Mouse (Mus musculus): ENCODE measurements around the gene Als2cr12. TPM values are rescaled to one million over a fixed set of nuclear protein-coding genes. Genes with fewer than 3 reads are reported as not detected.

Als2cr12 gene
- polyA plus RNA-seq, 1 experiment from 2014 or later, result not detected

GRCm38 (mm10) chr1:58722115-58722938, 26.5 kb upstream of the Als2cr12 start:
- Histone ChIP-seq H3K4me1 (replicated peaks; ENCODE audit: control insufficient read depth, insufficient read depth, low read length) (no peaks in the 10 kb centered on the region), H3K4me2 (replicated peaks) (no peak overlapping the region), H3K27ac (no peak overlapping the region), H3K36me3 (replicated peaks; ENCODE audit: control insufficient read depth, insufficient read depth) (0 out of 2 replicates have a peak, but pooled peaks cover 4% of the 10 kb centered on the region), H3K9ac (no peak overlapping the region), H3K9me3 (ENCODE audit: control insufficient read depth, low read length) (no peaks in the 10 kb centered on the region), H3K4me3 (replicated peaks; ENCODE audit: low read length) (no peak overlapping the region), H3K27me3 (ENCODE audit: control insufficient read depth, insufficient read depth, low read length) (no peaks in the 10 kb centered on the region)
- DNase-seq (ENCODE audit: low spot score), result no peak
- 92% methylated on average over 11 of the region's 11 CpGs for WGBS
- ATAC-seq (ENCODE audit: low FRiP score), result no peak

DNA sequence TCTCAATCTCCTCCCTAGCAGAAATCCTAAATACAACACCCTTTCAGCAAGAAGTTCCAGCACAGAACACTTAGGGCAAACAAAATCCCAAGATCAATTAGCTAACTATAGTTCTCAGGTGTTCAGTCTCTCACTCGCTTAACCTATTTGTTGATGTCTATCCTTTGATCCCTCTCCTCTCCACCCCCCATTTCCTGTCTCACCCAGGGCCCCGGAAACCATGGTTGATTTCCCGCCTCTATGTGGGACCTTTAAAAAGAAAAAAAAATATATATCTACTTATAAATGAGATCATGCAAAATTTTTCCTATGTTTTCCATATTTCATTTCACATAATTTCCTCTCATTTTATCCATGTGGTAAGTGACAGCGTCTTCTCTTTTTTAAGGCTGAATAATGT, 25.2 kb upstream of the Als2cr12 start:
- Histone ChIP-seq H3K27me3 (ENCODE audit: control insufficient read depth, insufficient read depth, low read length) (no peaks in the 10 kb centered on the region), H3K4me3 (replicated peaks; ENCODE audit: low read length) (no peak overlapping the region), H3K9me3 (ENCODE audit: control insufficient read depth, low read length) (no peaks in the 10 kb centered on the region), H3K4me1 (replicated peaks; ENCODE audit: control insufficient read depth, insufficient read depth, low read length) (no peaks in the 10 kb centered on the region), H3K4me2 (replicated peaks) (no peak overlapping the region), H3K27ac (no peak overlapping the region), H3K36me3 (replicated peaks; ENCODE audit: control insufficient read depth, insufficient read depth) (no peaks in the 10 kb centered on the region), H3K9ac (no peak overlapping the region)
- DNase-seq (ENCODE audit: low spot score), result no peak
- ATAC-seq (ENCODE audit: low FRiP score), result no peak
- WGBS, result 87% methylated on average over 4 of the region's 4 CpGs

GRCm38 (mm10) chr1:58720090-58720489, 24.3 kb upstream of the Als2cr12 start:
- 95% methylated on average over 8 of the region's 8 CpGs for WGBS
- Histone ChIP-seq H3K9me3 (ENCODE audit: control insufficient read depth, low read length) (no peaks in the 10 kb centered on the region), H3K4me3 (replicated peaks; ENCODE audit: low read length) (no peak overlapping the region), H3K27me3 (ENCODE audit: control insufficient read depth, insufficient read depth, low read length) (no peaks in the 10 kb centered on the region), H3K9ac (no peak overlapping the region), H3K4me1 (replicated peaks; ENCODE audit: control insufficient read depth, insufficient read depth, low read length) (no peaks in the 10 kb centered on the region), H3K27ac (no peak overlapping the region), H3K4me2 (replicated peaks) (no peak overlapping the region), H3K36me3 (replicated peaks; ENCODE audit: control insufficient read depth, insufficient read depth) (no peaks in the 10 kb centered on the region)
- no peak for DNase-seq (ENCODE audit: low spot score)
- no peak for ATAC-seq (ENCODE audit: low FRiP score)

DNA sequence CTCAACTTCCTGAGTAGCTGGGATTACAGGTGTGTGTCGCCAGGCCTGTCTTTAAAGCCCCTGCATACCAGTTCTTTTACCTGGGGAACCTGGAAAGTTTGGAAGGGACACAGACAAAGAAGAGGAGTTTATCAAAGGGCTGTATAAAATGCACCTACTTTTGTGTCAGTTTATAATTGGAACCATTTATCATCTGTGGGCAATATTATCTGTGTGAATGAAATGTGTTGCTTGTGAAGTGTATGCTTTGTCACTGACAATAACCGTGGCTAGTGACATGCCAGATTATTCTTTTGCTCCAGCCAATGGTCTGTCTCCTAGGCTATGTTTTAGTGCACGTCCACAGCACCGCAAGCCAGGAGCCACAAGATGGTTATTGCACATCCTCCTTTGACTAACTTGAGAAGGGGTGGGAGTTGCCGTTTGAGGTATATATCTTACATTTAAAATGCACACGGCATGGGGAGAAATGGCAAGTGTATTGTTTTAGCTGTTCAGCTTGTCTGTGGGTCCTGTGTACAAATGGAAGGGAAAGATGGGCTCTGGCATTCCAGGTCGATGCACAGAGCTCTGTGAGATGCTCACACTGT, 23.7 kb upstream of the Als2cr12 start:
- H3K36me3 ChIP-seq (replicated peaks; ENCODE audit: control insufficient read depth, insufficient read depth), result no peaks in the 10 kb centered on the region
- H3K4me3 ChIP-seq (replicated peaks; ENCODE audit: low read length), result no peak overlapping the region

GRCm38 (mm10) chr1:58717589-58718270, 21.9 kb upstream of the Als2cr12 start:
- 96% methylated on average over 8 of the region's 8 CpGs for WGBS
- H3K4me3 ChIP-seq (replicated peaks; ENCODE audit: low read length), result no peak overlapping the region

More for the DNA sequence above, 23.7 kb upstream of the Als2cr12 start:
- no peak for DNase-seq (ENCODE audit: low spot score)
- Histone ChIP-seq H3K4me1 (replicated peaks; ENCODE audit: control insufficient read depth, insufficient read depth, low read length) (no peaks in the 10 kb centered on the region), H3K9ac (no peak overlapping the region), H3K27me3 (ENCODE audit: control insufficient read depth, insufficient read depth, low read length) (no peaks in the 10 kb centered on the region), H3K27ac (no peak overlapping the region), H3K9me3 (ENCODE audit: control insufficient read depth, low read length) (no peaks in the 10 kb centered on the region), H3K4me2 (replicated peaks) (no peak overlapping the region)
- 87% methylated on average over 7 of the region's 7 CpGs for WGBS
- no peak for ATAC-seq (ENCODE audit: low FRiP score)

GRCm38 (mm10) chr1:58716883-58717220, 21.1 kb upstream of the Als2cr12 start:
- no peak overlapping the region for H3K4me3 ChIP-seq (replicated peaks; ENCODE audit: low read length)
- H3K9ac ChIP-seq, result no peak overlapping the region
- no peak for DNase-seq (ENCODE audit: low spot score)
- no peak overlapping the region for H3K27ac ChIP-seq
- no peaks in the 10 kb centered on the region for H3K36me3 ChIP-seq (replicated peaks; ENCODE audit: control insufficient read depth, insufficient read depth)
- 94% methylated on average over 4 of the region's 4 CpGs for WGBS
- H3K4me2 ChIP-seq (replicated peaks), result no peak overlapping the region
- H3K27me3 ChIP-seq (ENCODE audit: control insufficient read depth, insufficient read depth, low read length), result no peaks in the 10 kb centered on the region
- no peak for ATAC-seq (ENCODE audit: low FRiP score)
- no peaks in the 10 kb centered on the region for H3K9me3 ChIP-seq (ENCODE audit: control insufficient read depth, low read length)
- H3K4me1 ChIP-seq (replicated peaks; ENCODE audit: control insufficient read depth, insufficient read depth, low read length), result peaks cover 8% of the 10 kb centered on the region; the same call in 1 of the 2 replicates

More at GRCm38 (mm10) chr1:58717589-58718270, 21.9 kb upstream of the Als2cr12 start:
- no peaks in the 10 kb centered on the region for H3K36me3 ChIP-seq (replicated peaks; ENCODE audit: control insufficient read depth, insufficient read depth)
- H3K27ac ChIP-seq, result no peak overlapping the region
- no peak for DNase-seq (ENCODE audit: low spot score)
- no peaks in the 10 kb centered on the region for H3K27me3 ChIP-seq (ENCODE audit: control insufficient read depth, insufficient read depth, low read length)
- H3K4me1 ChIP-seq (replicated peaks; ENCODE audit: control insufficient read depth, insufficient read depth, low read length), result 0 out of 2 replicates have a peak, but pooled peaks cover 5% of the 10 kb centered on the region
- no peak overlapping the region for H3K9ac ChIP-seq
- H3K9me3 ChIP-seq (ENCODE audit: control insufficient read depth, low read length), result no peaks in the 10 kb centered on the region
- H3K4me2 ChIP-seq (replicated peaks), result no peak overlapping the region
- no peak for ATAC-seq (ENCODE audit: low FRiP score)

DNA sequence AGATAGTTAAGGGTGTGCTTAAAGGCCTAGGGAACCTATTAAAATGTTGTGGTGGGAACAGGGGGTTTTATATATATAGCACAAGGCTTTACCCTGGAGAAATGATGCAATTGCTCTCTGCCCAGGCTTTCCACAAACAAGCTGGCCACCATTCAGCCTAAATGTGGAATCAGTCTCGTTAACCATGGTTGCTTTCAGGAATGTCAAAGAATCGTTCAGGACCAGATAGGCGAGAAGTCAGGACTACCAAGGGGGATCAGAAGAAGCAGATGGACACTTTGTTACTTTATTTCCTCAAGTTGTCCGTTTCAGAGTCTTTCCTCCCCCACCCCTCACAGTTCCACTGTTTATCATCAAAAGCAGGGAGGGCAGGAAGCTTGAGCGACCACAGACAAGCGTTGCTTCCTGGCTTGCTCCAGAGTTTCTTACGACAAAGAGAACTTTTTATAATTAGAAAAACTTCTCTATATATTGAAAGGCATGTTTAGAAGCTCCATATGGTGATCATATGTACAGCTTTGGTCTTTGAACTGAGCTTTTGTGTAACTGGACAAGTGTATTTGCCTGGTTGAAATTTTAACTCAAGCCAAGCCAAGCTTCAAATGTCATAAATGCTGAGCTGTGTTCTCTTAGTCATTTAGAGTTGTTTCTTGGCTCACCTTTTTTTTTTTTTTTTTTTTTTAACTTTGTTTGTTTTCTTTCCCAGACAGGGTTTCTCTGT, 20.5 kb upstream of the Als2cr12 start:
- no peak overlapping the region for H3K4me3 ChIP-seq (replicated peaks; ENCODE audit: low read length)
- ATAC-seq (ENCODE audit: low FRiP score) (no peak), DNase-seq (ENCODE audit: low spot score) (no peak)
- no peak overlapping the region for H3K4me2 ChIP-seq (replicated peaks)
- no peak overlapping the region for H3K9ac ChIP-seq
- H3K27ac ChIP-seq, result no peak overlapping the region
- H3K27me3 ChIP-seq (ENCODE audit: control insufficient read depth, insufficient read depth, low read length), result no peaks in the 10 kb centered on the region
- no peaks in the 10 kb centered on the region for H3K9me3 ChIP-seq (ENCODE audit: control insufficient read depth, low read length)
- H3K36me3 ChIP-seq (replicated peaks; ENCODE audit: control insufficient read depth, insufficient read depth), result no peaks in the 10 kb centered on the region
- peaks cover 8% of the 10 kb centered on the region; the same call in 1 of the 2 replicates for H3K4me1 ChIP-seq (replicated peaks; ENCODE audit: control insufficient read depth, insufficient read depth, low read length)
- WGBS, result 63% methylated on average over 7 of the region's 7 CpGs

DNA sequence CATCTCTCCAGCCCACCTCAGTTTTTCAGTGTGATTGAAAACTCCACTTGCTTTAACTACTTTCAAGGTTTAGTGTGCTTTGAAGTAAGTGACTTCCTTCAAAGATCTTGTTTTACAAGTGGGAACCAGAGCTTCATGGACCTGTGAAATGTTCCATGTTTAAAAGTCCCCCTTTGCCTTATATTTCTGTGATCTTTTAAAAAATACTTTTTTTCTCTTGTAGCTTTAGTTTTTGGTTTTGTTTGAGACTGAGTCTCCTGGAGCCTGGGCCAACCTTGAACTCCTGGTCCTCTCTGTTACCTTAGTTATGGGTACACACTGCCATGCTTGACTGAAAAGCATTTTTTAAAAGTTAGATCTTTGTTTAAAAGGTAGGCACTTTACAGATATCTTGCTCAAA, 19.7 kb upstream of the Als2cr12 start:
- Histone ChIP-seq H3K9ac (no peak overlapping the region), H3K27ac (no peak overlapping the region), H3K4me3 (replicated peaks; ENCODE audit: low read length) (no peak overlapping the region), H3K4me1 (replicated peaks; ENCODE audit: control insufficient read depth, insufficient read depth, low read length) (peaks cover 8% of the 10 kb centered on the region; the same call in 1 of the 2 replicates), H3K9me3 (ENCODE audit: control insufficient read depth, low read length) (no peaks in the 10 kb centered on the region), H3K27me3 (ENCODE audit: control insufficient read depth, insufficient read depth, low read length) (no peaks in the 10 kb centered on the region), H3K36me3 (replicated peaks; ENCODE audit: control insufficient read depth, insufficient read depth) (no peaks in the 10 kb centered on the region), H3K4me2 (replicated peaks) (no peak overlapping the region)
- no peak for ATAC-seq (ENCODE audit: low FRiP score)
- DNase-seq (ENCODE audit: low spot score), result no peak

- peaks cover 8% of the 10 kb centered on the region; the same call in 1 of the 2 replicates for H3K4me1 ChIP-seq (replicated peaks; ENCODE audit: control insufficient read depth, insufficient read depth, low read length)
- ATAC-seq (ENCODE audit: low FRiP score) (no peak), DNase-seq (ENCODE audit: low spot score) (no peak)
- no peaks in the 10 kb centered on the region for H3K36me3 ChIP-seq (replicated peaks; ENCODE audit: control insufficient read depth, insufficient read depth)
- no peaks in the 10 kb centered on the region for H3K27me3 ChIP-seq (ENCODE audit: control insufficient read depth, insufficient read depth, low read length)
- H3K4me3 ChIP-seq (replicated peaks; ENCODE audit: low read length), result peak overlapping the region; percentile 44
- H3K9ac ChIP-seq, result peak overlapping the region; percentile 54
- WGBS, result 74% methylated on average over 1 of the region's 1 CpGs
- H3K4me2 ChIP-seq (replicated peaks), result peak overlapping the region; percentile 73
- no peaks in the 10 kb centered on the region for H3K9me3 ChIP-seq (ENCODE audit: control insufficient read depth, low read length)
- no peak overlapping the region for H3K27ac ChIP-seq
Measured at GRCm38 (mm10) chr1:58714361-58714760, 18.6 kb upstream of the Als2cr12 start.

Data from hindbrain, embryonic 14.5 days (tissue).